Mouse (Mus musculus) kidney, postnatal 0 days (tissue): ENCODE measurements around the gene Parg. TPM values are rescaled to one million over a fixed set of nuclear protein-coding genes. Genes with fewer than 3 reads are reported as not detected.

Experiments used
- ATAC-seq: fragments of 200-750 bp; cut with Nextera tagmentation; replicated peaks from 2 replicates; pipeline ENCODE4 v1.8.0; 2017; ENCODE audit warnings: low read depth, moderate number of reproducible peaks, moderate TSS enrichment, moderate library complexity; ENCODE audit not compliant: low FRiP score
- DNase-seq: peaks from one replicate; pipeline ENCODE4 v3.0.0-alpha.2; 2016; ENCODE audit warnings: low spot score
- H3K27ac ChIP-seq: fragments of 300-500 bp; sonication (generic); 2 replicates; pipeline ENCODE4 v1.5.1; 2014; ENCODE audit warnings: mild to moderate bottlenecking
- H3K27me3 ChIP-seq: fragments of 300-500 bp; sonication (generic); 2 replicates; pipeline ENCODE4 v1.6.1; 2014; ENCODE audit warnings: low read length, mixed read lengths; ENCODE audit not compliant: insufficient read depth
- H3K36me3 ChIP-seq: fragments of 300-500 bp; sonication (generic); 2 replicates; pipeline ENCODE4 v1.6.1; 2014; ENCODE audit warnings: low read length, mixed read lengths; ENCODE audit not compliant: insufficient read depth
- H3K4me1 ChIP-seq: fragments of 300-500 bp; sonication (generic); replicated peaks from 2 replicates; pipeline ENCODE4 v1.6.1; 2014; ENCODE audit warnings: antibody characterized with exemption, low read length, mixed read lengths; ENCODE audit not compliant: insufficient read depth
- H3K4me2 ChIP-seq: fragments of 300-500 bp; sonication (generic); 2 replicates; pipeline ENCODE4 v1.6.1; 2014; ENCODE audit warnings: mild to moderate bottlenecking, low read length, moderate library complexity, mixed read lengths
- H3K4me3 ChIP-seq: fragments of 300-500 bp; sonication (generic); replicated peaks from 2 replicates; pipeline ENCODE4 v1.5.1; 2014; ENCODE audit warnings: low read depth, low read length
- H3K9ac ChIP-seq: fragments of 300-500 bp; sonication (generic); 2 replicates; pipeline ENCODE4 v1.6.1; 2014; ENCODE audit warnings: low read depth, low read length
- H3K9me3 ChIP-seq: fragments of 300-500 bp; sonication (generic); replicated peaks from 2 replicates; pipeline ENCODE4 v1.6.1; 2016; ENCODE audit warnings: low read length, inconsistent platforms, mixed read lengths
- CTCF ChIP-seq: IDR thresholded peaks from 2 replicates; pipeline ENCODE4 v1.5.1; 2016; ENCODE audit warnings: antibody characterized with exemption, low read depth, mild to moderate bottlenecking, moderate library complexity
- WGBS: fragments of 180-500 bp; shearing (Covaris S2); extraction: QIAGEN DNeasy Blood & Tissue Kit; methylation state at CpG from one replicate; pipeline ENCODE4 v1.1.7; 2014; 5-methylcytosine and 5-hydroxymethylcytosine counted together
- polyA plus RNA-seq: library from polyadenylated mRNA; unstranded; fragments of >200 nt; fragmentation: Nextera tagmentation; extraction: Ambion mirVana; gene quantifications from 2 replicates; pipeline ENCODE4 v1.2.1, GENCODE M21; 2015

The Parg gene
- polyA plus RNA-seq, 1 experiment from 2014 or later, result 33.3 TPM

DNA sequence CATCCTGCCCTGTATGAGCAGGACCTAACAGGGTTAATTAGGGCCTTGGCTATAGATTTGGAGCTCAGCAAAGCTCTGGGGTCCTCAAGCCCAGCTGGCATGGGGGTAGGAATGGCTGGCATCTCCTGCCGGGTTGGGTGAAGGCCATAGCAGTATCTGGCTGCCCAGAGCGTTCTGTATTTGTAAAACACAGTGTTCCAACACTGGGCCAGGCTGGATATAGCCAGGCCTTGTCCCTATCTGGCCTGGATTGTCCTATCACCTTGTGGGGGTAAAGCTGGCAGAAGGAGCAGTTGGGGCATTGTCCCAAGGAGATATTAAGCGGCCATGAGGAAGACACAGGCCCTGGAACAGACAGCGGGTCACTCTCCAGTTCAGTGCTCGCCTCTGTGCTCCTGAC is 121.5 kb downstream of the Parg start:
- H3K4me2 ChIP-seq, result no peak overlapping the region
- H3K9me3 ChIP-seq, result no peaks in the 10 kb centered on the region
- H3K4me3 ChIP-seq, result no peak overlapping the region
- H3K27ac ChIP-seq, result no peak overlapping the region
- no peak for ATAC-seq
- WGBS, result 91% methylated on average over 5 of the region's 5 CpGs
- no peaks in the 10 kb centered on the region for H3K4me1 ChIP-seq
- H3K9ac ChIP-seq, result no peak overlapping the region
- TF ChIP-seq CTCF, result no peak
- DNase-seq, result no peak
- no peaks in the 10 kb centered on the region for H3K36me3 ChIP-seq
- H3K27me3 ChIP-seq, result no peaks in the 10 kb centered on the region

DNA sequence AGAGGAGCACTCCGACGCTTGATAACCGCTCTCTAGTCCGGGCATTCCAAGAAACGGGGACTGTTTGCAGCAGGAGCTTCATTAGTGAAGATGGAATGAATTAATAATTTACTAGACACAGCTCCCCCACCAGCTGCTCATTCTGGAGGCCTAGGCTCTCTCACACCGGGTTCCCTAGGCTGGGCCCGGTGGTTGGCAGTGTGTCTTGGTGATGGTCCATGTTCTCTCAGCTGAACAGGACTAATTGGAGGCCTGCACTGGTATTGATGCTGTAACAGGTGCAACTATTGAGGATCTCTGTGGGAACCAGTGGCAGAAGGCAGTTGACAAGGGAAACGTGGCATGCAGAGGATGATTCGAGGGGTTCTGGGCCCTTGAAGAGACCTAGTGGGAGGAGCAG is 125.6 kb downstream of the Parg start:
- TF ChIP-seq CTCF, result no peak

DNA sequence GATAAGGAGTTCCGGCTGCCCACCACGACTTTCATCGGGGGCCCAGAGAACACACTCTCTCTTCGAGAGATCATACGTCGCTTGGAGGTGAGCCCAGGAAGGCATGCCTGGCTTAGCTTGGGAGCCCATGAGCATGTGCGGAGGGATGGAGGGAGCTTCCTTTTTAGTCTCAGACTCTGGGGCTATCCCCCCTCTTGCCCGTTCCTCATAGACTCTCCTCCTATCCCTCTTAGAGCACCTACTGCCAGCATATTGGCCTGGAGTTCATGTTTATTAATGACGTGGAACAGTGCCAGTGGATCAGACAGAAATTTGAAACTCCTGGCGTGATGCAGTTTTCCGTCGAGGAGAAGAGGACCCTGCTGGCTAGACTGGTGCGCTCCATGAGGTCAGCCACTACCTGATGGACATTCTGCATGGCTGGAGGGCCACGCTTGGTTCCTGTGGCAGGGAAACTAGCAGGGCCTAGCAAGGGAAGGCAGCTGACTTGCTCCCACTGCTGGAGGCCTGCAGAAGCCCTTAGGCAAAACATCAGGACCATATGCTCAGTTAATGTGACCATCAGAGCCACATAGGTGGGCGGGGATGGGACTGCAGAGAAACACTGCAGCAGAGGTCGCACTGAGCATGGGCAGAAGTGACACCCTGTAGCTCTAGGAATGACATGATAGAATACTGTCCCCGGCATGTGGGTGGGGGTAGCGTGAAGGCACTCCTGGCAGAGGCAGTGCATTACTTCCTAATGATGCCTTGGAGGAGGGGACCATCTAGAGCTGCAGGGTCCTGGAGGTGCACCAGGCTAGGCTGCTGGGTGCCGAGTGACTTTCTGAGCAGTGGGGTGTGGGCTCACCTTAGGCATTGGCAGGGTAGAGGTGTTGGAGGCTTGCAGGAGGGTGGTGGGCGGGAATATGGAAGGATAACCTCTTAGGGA is 131.0 kb downstream of the Parg start:
- Histone ChIP-seq H3K27me3 (no peaks in the 10 kb centered on the region), H3K9ac (no peak overlapping the region), H3K9me3 (no peaks in the 10 kb centered on the region), H3K4me3 (no peak overlapping the region), H3K27ac (no peak overlapping the region), H3K36me3 (no peaks in the 10 kb centered on the region), H3K4me2 (no peak overlapping the region), H3K4me1 (no peaks in the 10 kb centered on the region)
- no peak for TF ChIP-seq CTCF
- no peak for ATAC-seq
- DNase-seq, result no peak
- 70% methylated on average over 20 of the region's 20 CpGs for WGBS

More for the DNA sequence above, 125.6 kb downstream of the Parg start:
- no peaks in the 10 kb centered on the region for H3K27me3 ChIP-seq
- no peak for DNase-seq
- 71% methylated on average over 9 of the region's 9 CpGs for WGBS
- no peak for ATAC-seq
- H3K4me1 ChIP-seq, result no peaks in the 10 kb centered on the region
- no peaks in the 10 kb centered on the region for H3K9me3 ChIP-seq
- H3K9ac ChIP-seq, result no peak overlapping the region
- H3K27ac ChIP-seq, result no peak overlapping the region
- no peak overlapping the region for H3K4me2 ChIP-seq
- H3K36me3 ChIP-seq, result no peaks in the 10 kb centered on the region
- no peak overlapping the region for H3K4me3 ChIP-seq

DNA sequence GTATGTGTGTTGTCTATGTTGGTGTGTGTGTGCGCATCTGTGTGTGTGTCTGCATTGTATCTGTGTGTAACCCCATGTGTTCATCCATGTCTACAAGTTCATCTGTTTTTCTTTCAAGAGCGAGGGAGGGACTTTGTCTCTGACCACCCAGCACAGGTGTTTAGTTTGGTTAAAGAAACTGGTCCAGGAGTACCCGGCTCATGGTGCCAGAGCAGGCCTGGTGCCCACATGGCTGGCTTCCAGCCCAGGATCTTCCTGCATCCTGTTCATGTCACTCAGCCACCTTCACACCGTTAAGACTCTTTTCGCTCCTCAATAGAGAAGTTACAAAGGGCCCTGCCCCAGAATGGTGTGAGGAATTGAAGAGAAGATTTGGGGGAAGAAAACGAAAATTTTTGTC is 134.3 kb downstream of the Parg start:
- no peak overlapping the region for H3K27ac ChIP-seq
- H3K9ac ChIP-seq, result no peak overlapping the region
- H3K36me3 ChIP-seq, result no peaks in the 10 kb centered on the region
- H3K9me3 ChIP-seq, result no peaks in the 10 kb centered on the region
- ATAC-seq (no peak), DNase-seq (no peak)
- H3K4me3 ChIP-seq, result no peak overlapping the region
- no peaks in the 10 kb centered on the region for H3K4me1 ChIP-seq
- H3K4me2 ChIP-seq, result no peak overlapping the region
- TF ChIP-seq CTCF, result no peak
- H3K27me3 ChIP-seq, result no peaks in the 10 kb centered on the region
- 77% methylated on average over 6 of the region's 6 CpGs for WGBS

DNA sequence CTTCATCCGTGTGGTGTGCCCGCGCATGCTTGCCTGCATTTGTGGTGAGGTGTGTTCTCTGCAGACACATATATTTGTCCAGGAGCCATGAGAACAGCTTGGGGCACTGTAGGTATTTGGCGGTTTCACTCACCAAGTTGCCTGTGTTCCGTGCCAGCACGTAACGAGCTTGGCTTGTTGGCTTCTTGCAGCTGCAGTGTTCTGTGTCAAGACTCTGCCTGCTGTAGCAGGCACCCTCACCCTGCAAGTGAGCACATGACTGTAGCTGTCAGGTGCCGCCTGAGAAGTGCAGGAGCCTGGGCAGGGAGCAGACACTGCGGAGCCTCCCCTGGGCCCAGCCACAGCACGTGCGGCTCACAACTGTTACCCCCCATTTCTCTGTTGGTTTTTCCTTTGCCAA is 134.8 kb downstream of the Parg start:
- H3K4me2 ChIP-seq, result no peak overlapping the region
- 86% methylated on average over 11 of the region's 11 CpGs for WGBS
- H3K9me3 ChIP-seq, result no peaks in the 10 kb centered on the region
- no peak for ATAC-seq
- H3K4me1 ChIP-seq, result no peaks in the 10 kb centered on the region
- H3K27ac ChIP-seq, result no peak overlapping the region
- H3K36me3 ChIP-seq, result no peaks in the 10 kb centered on the region
- H3K27me3 ChIP-seq, result no peaks in the 10 kb centered on the region
- no peak overlapping the region for H3K4me3 ChIP-seq
- TF ChIP-seq CTCF, result no peak
- DNase-seq, result no peak
- H3K9ac ChIP-seq, result no peak overlapping the region

DNA sequence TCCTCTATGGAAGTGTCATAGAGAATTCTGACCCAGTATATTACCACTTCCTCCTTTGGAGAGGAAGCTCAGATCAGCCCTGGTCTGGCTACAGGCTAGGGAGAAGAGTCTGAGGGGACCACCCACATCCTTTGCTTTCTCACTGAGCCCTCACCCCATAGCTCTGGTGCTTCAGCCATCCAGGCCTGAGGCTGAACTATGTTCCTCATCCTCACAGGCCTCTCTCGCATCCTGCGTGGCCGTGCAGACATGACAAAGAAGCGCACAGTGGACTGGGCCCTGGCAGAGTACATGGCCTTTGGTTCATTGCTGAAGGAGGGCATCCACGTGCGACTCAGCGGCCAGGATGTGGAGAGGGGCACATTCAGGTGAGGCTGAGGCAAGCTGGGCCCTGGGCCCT is 140.1 kb downstream of the Parg start:
- H3K4me2 ChIP-seq, result no peak overlapping the region
- H3K9ac ChIP-seq, result no peak overlapping the region
- WGBS, result 94% methylated on average over 7 of the region's 7 CpGs
- H3K36me3 ChIP-seq, result no peaks in the 10 kb centered on the region
- no peak for DNase-seq
- ATAC-seq, result no peak
- H3K4me1 ChIP-seq, result no peaks in the 10 kb centered on the region
- no peak for TF ChIP-seq CTCF
- H3K9me3 ChIP-seq, result no peaks in the 10 kb centered on the region
- no peak overlapping the region for H3K27ac ChIP-seq
- no peak overlapping the region for H3K4me3 ChIP-seq
- H3K27me3 ChIP-seq, result no peaks in the 10 kb centered on the region

DNA sequence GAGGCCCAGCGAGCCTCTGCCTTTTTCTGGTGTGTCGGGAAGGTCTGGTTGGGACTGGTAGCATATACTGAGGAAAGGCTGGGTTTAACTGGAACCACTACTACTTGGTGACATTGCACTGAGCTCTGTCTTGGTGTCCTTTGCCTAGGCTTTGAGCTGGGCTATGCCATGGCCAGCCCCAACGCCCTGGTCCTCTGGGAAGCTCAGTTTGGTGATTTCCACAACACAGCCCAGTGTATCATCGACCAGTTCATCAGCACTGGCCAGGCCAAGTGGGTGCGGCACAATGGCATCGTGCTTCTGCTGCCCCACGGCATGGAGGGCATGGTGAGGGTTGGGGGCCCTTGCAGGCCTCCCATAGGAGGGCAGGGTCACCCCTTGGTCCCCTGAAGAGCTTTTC is 142.4 kb downstream of the Parg start:
- Histone ChIP-seq H3K27ac (no peak overlapping the region), H3K9ac (no peak overlapping the region), H3K4me1 (no peaks in the 10 kb centered on the region), H3K27me3 (no peaks in the 10 kb centered on the region), H3K4me3 (no peak overlapping the region), H3K9me3 (no peaks in the 10 kb centered on the region), H3K4me2 (no peak overlapping the region), H3K36me3 (no peaks in the 10 kb centered on the region)
- no peak for TF ChIP-seq CTCF
- no peak for ATAC-seq
- DNase-seq, result no peak
- 91% methylated on average over 7 of the region's 7 CpGs for WGBS
